Mouse (Mus musculus): ENCODE measurements around the gene Slc25a1. TPM values are rescaled to one million over a fixed set of nuclear protein-coding genes. Genes with fewer than 3 reads are reported as not detected.
A peak's percentile ranks its signal among the peaks of the same experiment; 100 is the strongest.

The Slc25a1 gene
- polyA plus RNA-seq, 1 experiment from 2014 or later = 156 TPM

DNA sequence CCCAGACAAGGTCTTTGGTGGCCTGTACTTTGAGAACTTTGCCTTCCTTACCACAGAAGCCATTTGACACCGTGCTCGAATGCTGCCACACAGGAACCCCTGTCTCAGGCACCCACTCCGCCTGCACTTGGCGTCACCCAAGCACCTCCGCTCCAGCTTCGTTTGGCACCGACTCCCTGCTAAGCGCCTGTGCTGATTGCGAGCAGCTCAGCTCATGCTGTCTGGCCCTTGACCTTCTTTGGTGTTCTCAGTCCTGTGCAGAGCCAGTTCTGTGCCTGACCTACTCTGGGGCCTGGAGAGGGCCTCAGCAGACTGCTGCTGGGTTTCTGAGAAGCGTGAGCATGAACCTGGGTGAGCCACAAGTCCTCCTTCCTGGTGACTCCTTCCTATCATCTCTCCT, 8.8 kb upstream of the Slc25a1 start:
- Histone ChIP-seq H3K4me3 (no peak overlapping the region), H3K27ac (no peak overlapping the region), H3K27me3 (replicated peaks) (peaks cover 3% of the 10 kb centered on the region), H3K4me1 (no peaks in the 10 kb centered on the region), H3K9me3 (no peaks in the 10 kb centered on the region), H3K4me2 (replicated peaks) (no peak overlapping the region), H3K9ac (no peak overlapping the region), H3K36me3 (no peaks in the 10 kb centered on the region)
- 87% methylated on average over 10 of the region's 10 CpGs for WGBS
- no peak for ATAC-seq (ENCODE audit: low FRiP score, low read depth)

DNA sequence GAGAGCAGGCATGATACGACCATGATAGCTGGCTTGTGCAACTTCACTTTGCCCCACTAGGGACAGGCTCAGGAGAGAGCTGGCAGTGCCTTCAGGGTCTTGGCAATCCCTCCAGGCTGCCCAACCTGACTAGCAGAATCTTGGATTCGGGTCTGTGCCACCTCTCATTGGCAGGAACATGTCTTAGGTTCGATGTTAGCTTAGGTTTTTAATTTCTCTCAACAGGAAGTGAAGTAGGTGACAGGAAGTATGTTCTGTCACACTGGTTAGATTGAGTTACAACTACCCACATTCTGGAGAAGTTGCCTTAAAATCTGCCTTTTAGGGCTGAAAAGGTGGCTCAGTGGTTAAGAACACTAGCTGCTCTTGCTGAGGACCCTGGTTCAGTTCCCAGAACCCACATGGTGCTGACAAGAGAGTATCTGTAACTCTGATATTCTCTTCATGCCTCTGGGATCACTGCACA, 6.5 kb upstream of the Slc25a1 start:
- Histone ChIP-seq H3K9me3 (no peaks in the 10 kb centered on the region), H3K4me3 (no peak overlapping the region), H3K36me3 (no peaks in the 10 kb centered on the region), H3K4me1 (no peaks in the 10 kb centered on the region), H3K9ac (no peak overlapping the region), H3K27me3 (replicated peaks) (peaks cover 3% of the 10 kb centered on the region), H3K4me2 (replicated peaks) (no peak overlapping the region), H3K27ac (no peak overlapping the region)
- no peak for ATAC-seq (ENCODE audit: low FRiP score, low read depth)
- 69% methylated on average over 3 of the region's 3 CpGs for WGBS

DNA sequence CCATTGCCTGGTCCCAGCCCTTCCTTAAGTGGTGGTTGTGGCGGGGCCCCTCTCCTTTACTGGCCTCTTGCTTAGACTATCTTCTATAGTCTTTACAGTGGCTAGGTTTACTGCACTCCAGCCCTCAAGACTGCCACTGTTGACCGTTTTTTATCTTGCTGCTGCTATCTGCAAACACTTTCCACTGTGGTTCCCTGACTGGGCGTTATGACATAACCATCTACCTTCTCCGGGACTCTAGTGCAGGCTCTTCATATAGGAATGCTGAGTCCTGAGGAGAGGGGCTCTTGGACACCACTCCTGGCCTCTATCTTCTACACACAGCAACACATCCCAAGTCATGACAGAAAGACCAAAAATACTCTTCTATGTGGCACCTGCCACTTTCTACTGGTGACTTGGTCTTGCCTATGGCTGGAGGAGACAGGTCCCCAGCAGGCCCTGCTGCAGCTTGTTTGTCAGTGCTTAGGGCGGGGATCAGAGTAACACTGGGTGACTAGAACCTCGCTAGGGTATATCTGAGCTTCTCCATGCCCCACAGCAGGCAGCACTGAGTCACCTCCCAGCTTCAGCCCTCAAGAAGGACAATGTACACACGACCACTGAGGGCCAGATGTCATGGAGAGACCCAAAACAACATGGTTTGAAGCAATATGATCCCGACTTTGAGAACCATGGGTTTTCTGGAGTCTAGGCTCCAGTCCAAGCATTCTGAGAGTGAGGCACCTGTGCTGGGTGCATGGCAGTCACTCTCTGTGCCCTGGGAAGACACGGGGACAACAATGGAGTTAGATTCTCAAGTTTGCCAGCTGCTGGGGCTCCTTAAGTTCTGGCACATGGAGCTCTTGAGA, 5.8 kb upstream of the Slc25a1 start:
- Histone ChIP-seq H3K4me3 (no peak overlapping the region), H3K27me3 (replicated peaks) (peaks cover 3% of the 10 kb centered on the region), H3K27ac (no peak overlapping the region), H3K36me3 (no peaks in the 10 kb centered on the region), H3K4me2 (replicated peaks) (no peak overlapping the region), H3K9me3 (no peaks in the 10 kb centered on the region), H3K9ac (no peak overlapping the region), H3K4me1 (0 out of 2 replicates have a peak, but pooled peaks cover 4% of the 10 kb centered on the region)
- WGBS = 73% methylated on average over 9 of the region's 9 CpGs
- no peak for ATAC-seq (ENCODE audit: low FRiP score, low read depth)

GRCm38 (mm10) chr16:17931906-17932460, 4.0 kb upstream of the Slc25a1 start:
- Histone ChIP-seq H3K27ac (no peak overlapping the region), H3K27me3 (replicated peaks) (peaks cover 2% of the 10 kb centered on the region; the same call in 1 of the 2 replicates), H3K4me2 (replicated peaks) (no peak overlapping the region), H3K4me3 (no peak overlapping the region), H3K9ac (no peak overlapping the region), H3K9me3 (no peaks in the 10 kb centered on the region), H3K4me1 (peaks cover 9% of the 10 kb centered on the region), H3K36me3 (no peaks in the 10 kb centered on the region)
- WGBS = 82% methylated on average over 5 of the region's 5 CpGs
- no peak for ATAC-seq (ENCODE audit: low FRiP score, low read depth)

- Histone ChIP-seq H3K27me3 (replicated peaks) (no peaks in the 10 kb centered on the region), H3K9me3 (no peaks in the 10 kb centered on the region), H3K27ac (no peak overlapping the region), H3K4me1 (peaks cover 17% of the 10 kb centered on the region), H3K4me2 (replicated peaks) (no peak overlapping the region), H3K36me3 (peaks cover 19% of the 10 kb centered on the region), H3K4me3 (no peak overlapping the region), H3K9ac (no peak overlapping the region)
- ATAC-seq (ENCODE audit: low FRiP score, low read depth) = no peak
- WGBS = 55% methylated on average over 2 of the region's 2 CpGs
Measured at GRCm38 (mm10) chr16:17929631-17930030, 1.6 kb upstream of the Slc25a1 start.

GRCm38 (mm10) chr16:17929211-17929610, 1.2 kb upstream of the Slc25a1 start:
- WGBS = 0% methylated on average over 2 of the region's 2 CpGs
- H3K36me3 ChIP-seq = peaks cover 20% of the 10 kb centered on the region
- no peaks in the 10 kb centered on the region for H3K9me3 ChIP-seq
- H3K9ac ChIP-seq = 0 out of 2 replicates have a peak overlapping the region, but pooled peaks have one; percentile 85
- no peak overlapping the region for H3K4me3 ChIP-seq
- no peak overlapping the region for H3K27ac ChIP-seq
- peaks cover 17% of the 10 kb centered on the region for H3K4me1 ChIP-seq
- H3K27me3 ChIP-seq (replicated peaks) = no peaks in the 10 kb centered on the region
- ATAC-seq (ENCODE audit: low FRiP score, low read depth) = no peak
- H3K4me2 ChIP-seq (replicated peaks) = peak overlapping the region; percentile 94

GRCm38 (mm10) chr16:17928627-17929104, 647 bp upstream of the Slc25a1 start:
- no peaks in the 10 kb centered on the region for H3K9me3 ChIP-seq
- peak; percentile 57 for ATAC-seq (ENCODE audit: low FRiP score, low read depth)
- peak overlapping the region; percentile 59 for H3K27ac ChIP-seq
- peaks cover 17% of the 10 kb centered on the region for H3K4me1 ChIP-seq
- peak overlapping the region; percentile 94 for H3K4me2 ChIP-seq (replicated peaks)
- peak overlapping the region; percentile 85 for H3K9ac ChIP-seq
- WGBS = under 1% methylated on average over 9 of the region's 9 CpGs
- no peaks in the 10 kb centered on the region for H3K27me3 ChIP-seq (replicated peaks)
- peaks cover 20% of the 10 kb centered on the region for H3K36me3 ChIP-seq
- peak overlapping the region; percentile 63 for H3K4me3 ChIP-seq

GRCm38 (mm10) chr16:17927351-17928082, 502 bp downstream of the Slc25a1 start:
- peak overlapping the region; percentile 59; the same call in 1 of the 2 replicates for H3K27ac ChIP-seq
- peak overlapping the region; percentile 63 for H3K4me3 ChIP-seq
- WGBS = under 1% methylated on average over 72 of the region's 72 CpGs
- peak; percentile 61 for ATAC-seq (ENCODE audit: low FRiP score, low read depth)
- H3K27me3 ChIP-seq (replicated peaks) = no peaks in the 10 kb centered on the region
- H3K36me3 ChIP-seq = peaks cover 20% of the 10 kb centered on the region
- H3K9me3 ChIP-seq = no peaks in the 10 kb centered on the region
- peaks cover 22% of the 10 kb centered on the region for H3K4me1 ChIP-seq
- peak overlapping the region; percentile 85 for H3K9ac ChIP-seq
- H3K4me2 ChIP-seq (replicated peaks) = peak overlapping the region; percentile 94

- ATAC-seq (ENCODE audit: low FRiP score, low read depth) = peak; percentile 23; the same call in 1 of the 2 replicates
Measured at GRCm38 (mm10) chr16:17922163-17922538, 5.9 kb downstream of the Slc25a1 start.

GRCm38 (mm10) chr16:17921325-17922162, 6.5 kb downstream of the Slc25a1 start:
- Histone ChIP-seq H3K4me3 (peak overlapping the region; percentile 75), H3K9me3 (no peaks in the 10 kb centered on the region), H3K36me3 (peaks cover 20% of the 10 kb centered on the region), H3K4me2 (replicated peaks) (peak overlapping the region; percentile 93), H3K27ac (peak overlapping the region; percentile 62; the same call in 1 of the 2 replicates), H3K27me3 (replicated peaks) (peaks cover 20% of the 10 kb centered on the region), H3K4me1 (peaks cover 21% of the 10 kb centered on the region), H3K9ac (peak overlapping the region; percentile 85)
- 3% methylated on average over 47 of the region's 47 CpGs for WGBS
- peak; percentile 93 for ATAC-seq (ENCODE audit: low FRiP score, low read depth)

More at GRCm38 (mm10) chr16:17922163-17922538, 5.9 kb downstream of the Slc25a1 start:
- Histone ChIP-seq H3K9ac (peak overlapping the region; percentile 85), H3K27ac (peak overlapping the region; percentile 37; the same call in 1 of the 2 replicates), H3K4me2 (replicated peaks) (peak overlapping the region; percentile 93), H3K27me3 (replicated peaks) (peaks cover 14% of the 10 kb centered on the region), H3K36me3 (peaks cover 20% of the 10 kb centered on the region), H3K9me3 (no peaks in the 10 kb centered on the region), H3K4me1 (peaks cover 27% of the 10 kb centered on the region), H3K4me3 (peak overlapping the region; percentile 75)
- 1% methylated on average over 14 of the region's 14 CpGs for WGBS

GRCm38 (mm10) chr16:17920586-17920985, 7.4 kb downstream of the Slc25a1 start:
- Histone ChIP-seq H3K27me3 (replicated peaks) (peaks cover 30% of the 10 kb centered on the region), H3K4me3 (no peak overlapping the region), H3K4me2 (replicated peaks) (peak overlapping the region; percentile 93), H3K4me1 (peaks cover 18% of the 10 kb centered on the region), H3K36me3 (peaks cover 11% of the 10 kb centered on the region), H3K27ac (no peak overlapping the region), H3K9me3 (no peaks in the 10 kb centered on the region), H3K9ac (peak overlapping the region; percentile 26; the same call in 1 of the 2 replicates)
- ATAC-seq (ENCODE audit: low FRiP score, low read depth) = no peak
- 9% methylated on average over 20 of the region's 20 CpGs for WGBS

Measured in neural tube, embryonic 12.5 days (tissue).